Mouse (Mus musculus) stomach, embryonic 14.5 days (tissue): ENCODE measurements around the gene Wdr82. TPM values are rescaled to one million over a fixed set of nuclear protein-coding genes. Genes with fewer than 3 reads are reported as not detected.
A peak's percentile ranks its signal among the peaks of the same experiment; 100 is the strongest.

Experiments used
- ATAC-seq: fragments of 200-750 bp; cut with Nextera tagmentation; 2 replicates; pipeline ENCODE4 v1.8.0; 2017; ENCODE audit warnings: low read depth, moderate TSS enrichment; ENCODE audit not compliant: insufficient number of reproducible peaks, insufficient read depth, low FRiP score
- H3K27ac ChIP-seq: fragments of 300-500 bp; sonication (generic); 2 replicates; pipeline ENCODE4 v1.5.1; 2014; ENCODE audit warnings: mild to moderate bottlenecking, low read length, moderate library complexity, mixed read lengths
- H3K27me3 ChIP-seq: fragments of 300-500 bp; sonication (generic); 2 replicates; pipeline ENCODE4 v1.6.1; 2014; ENCODE audit warnings: low read length, control low read depth, mixed read lengths; ENCODE audit not compliant: control insufficient read depth, insufficient read depth
- H3K36me3 ChIP-seq: fragments of 300-500 bp; sonication (generic); 2 replicates; pipeline ENCODE4 v1.6.1; 2014; ENCODE audit warnings: mild to moderate bottlenecking, control low read depth, low read length, moderate library complexity, mixed read lengths; ENCODE audit not compliant: control insufficient read depth, insufficient read depth
- H3K4me1 ChIP-seq: fragments of 300-500 bp; sonication (generic); 2 replicates; pipeline ENCODE4 v1.6.1; 2014; ENCODE audit warnings: low read length, control low read depth, mixed read lengths; ENCODE audit not compliant: control insufficient read depth, insufficient read depth
- H3K4me2 ChIP-seq: fragments of 300-500 bp; sonication (generic); replicated peaks from 2 replicates; pipeline ENCODE4 v1.6.1; 2014; ENCODE audit warnings: low read depth, low read length, control low read depth
- H3K4me3 ChIP-seq: fragments of 300-500 bp; sonication (generic); 2 replicates; pipeline ENCODE4 v1.5.1; 2014; ENCODE audit warnings: low read depth, low read length, control low read depth
- H3K9ac ChIP-seq: fragments of 300-500 bp; sonication (generic); replicated peaks from 2 replicates; pipeline ENCODE4 v1.6.1; 2014; ENCODE audit warnings: low read depth, mild to moderate bottlenecking, control low read depth, low read length, moderate library complexity, mixed read lengths
- H3K9me3 ChIP-seq: fragments of 300-500 bp; sonication (generic); 2 replicates; pipeline ENCODE4 v1.6.1; 2016; ENCODE audit warnings: low read depth, low read length, control low read depth; ENCODE audit not compliant: control insufficient read depth
- WGBS: fragments of 180-500 bp; shearing (Covaris S2); extraction: QIAGEN DNeasy Blood & Tissue Kit; methylation state at CpG from one replicate; pipeline ENCODE4 v1.1.7; 2014; 5-methylcytosine and 5-hydroxymethylcytosine counted together
- polyA plus RNA-seq: library from polyadenylated mRNA; unstranded; fragments of >200 nt; fragmentation: Nextera tagmentation; extraction: Ambion mirVana; gene quantifications from 2 replicates; pipeline ENCODE4 v1.2.1, GENCODE M21; 2014

Gene Wdr82
- polyA plus RNA-seq, 1 experiment from 2014 or later, result 31.3 TPM

GRCm38 (mm10) chr9:106203990-106204851 lies 33.5 kb downstream of the Wdr82 start:
- peak overlapping the region; percentile 57 for H3K4me2 ChIP-seq
- no peak overlapping the region for H3K27ac ChIP-seq

GRCm38 (mm10) chr9:106205713-106206290 lies 35.1 kb downstream of the Wdr82 start:
- Histone ChIP-seq H3K4me2 (no peak overlapping the region), H3K4me3 (no peak overlapping the region), H3K4me1 (peaks cover 13% of the 10 kb centered on the region), H3K36me3 (peaks cover 7% of the 10 kb centered on the region), H3K27me3 (no peaks in the 10 kb centered on the region), H3K9ac (no peak overlapping the region), H3K27ac (no peak overlapping the region), H3K9me3 (no peaks in the 10 kb centered on the region)
- ATAC-seq, result no peak
- 76% methylated on average over 7 of the region's 7 CpGs for WGBS

More at GRCm38 (mm10) chr9:106203990-106204851, 33.5 kb downstream of the Wdr82 start:
- 71% methylated on average over 7 of the region's 7 CpGs for whole genome bisulfite sequencing
- no peaks in the 10 kb centered on the region for H3K9me3 ChIP-seq
- H3K9ac ChIP-seq, result no peak overlapping the region; the same call in 1 of the 2 replicates
- H3K4me1 ChIP-seq, result peaks cover 17% of the 10 kb centered on the region
- H3K4me3 ChIP-seq, result peak overlapping the region; percentile 71
- H3K36me3 ChIP-seq, result peaks cover 7% of the 10 kb centered on the region
- H3K27me3 ChIP-seq, result no peaks in the 10 kb centered on the region
- no peak for ATAC-seq

GRCm38 (mm10) chr9:106206515-106206914 lies 35.8 kb downstream of the Wdr82 start:
- WGBS, result 67% methylated on average over 2 of the region's 2 CpGs
- no peak for ATAC-seq
- no peak overlapping the region for H3K9ac ChIP-seq

GRCm38 (mm10) chr9:106208181-106208580 lies 37.5 kb downstream of the Wdr82 start:
- H3K9ac ChIP-seq, result no peak overlapping the region
- WGBS, result 74% methylated on average over 5 of the region's 5 CpGs
- no peak overlapping the region for H3K27ac ChIP-seq
- peaks cover 15% of the 10 kb centered on the region for H3K36me3 ChIP-seq
- H3K4me3 ChIP-seq, result no peak overlapping the region
- H3K4me2 ChIP-seq, result no peak overlapping the region
- peaks cover 16% of the 10 kb centered on the region for H3K4me1 ChIP-seq
- H3K9me3 ChIP-seq, result no peaks in the 10 kb centered on the region
- H3K27me3 ChIP-seq, result no peaks in the 10 kb centered on the region
- ATAC-seq, result no peak

More at GRCm38 (mm10) chr9:106206515-106206914, 35.8 kb downstream of the Wdr82 start:
- no peaks in the 10 kb centered on the region for H3K9me3 ChIP-seq
- H3K4me2 ChIP-seq, result no peak overlapping the region
- no peaks in the 10 kb centered on the region for H3K27me3 ChIP-seq
- H3K4me1 ChIP-seq, result peaks cover 13% of the 10 kb centered on the region
- no peak overlapping the region for H3K27ac ChIP-seq
- H3K36me3 ChIP-seq, result peaks cover 7% of the 10 kb centered on the region
- H3K4me3 ChIP-seq, result no peak overlapping the region

GRCm38 (mm10) chr9:106209954-106210353 lies 39.2 kb downstream of the Wdr82 start:
- WGBS, result 92% methylated on average over 4 of the region's 4 CpGs
- ATAC-seq, result no peak

GRCm38 (mm10) chr9:106210853-106211609 lies 40.3 kb downstream of the Wdr82 start:
- Histone ChIP-seq H3K27ac (peak overlapping the region; percentile 53; the same call in 1 of the 2 replicates), H3K4me3 (no peak overlapping the region), H3K36me3 (peaks cover 32% of the 10 kb centered on the region), H3K27me3 (no peaks in the 10 kb centered on the region), H3K4me2 (no peak overlapping the region; the same call in 1 of the 2 replicates), H3K9ac (no peak overlapping the region), H3K4me1 (peaks cover 4% of the 10 kb centered on the region; the same call in 1 of the 2 replicates), H3K9me3 (no peaks in the 10 kb centered on the region)
- WGBS, result 62% methylated on average over 9 of the region's 9 CpGs
- ATAC-seq, result no peak

More at GRCm38 (mm10) chr9:106209954-106210353, 39.2 kb downstream of the Wdr82 start:
- Histone ChIP-seq H3K27ac (no peak overlapping the region), H3K4me1 (peaks cover 4% of the 10 kb centered on the region; the same call in 1 of the 2 replicates), H3K9me3 (no peaks in the 10 kb centered on the region), H3K4me3 (no peak overlapping the region), H3K36me3 (peaks cover 31% of the 10 kb centered on the region), H3K27me3 (no peaks in the 10 kb centered on the region), H3K4me2 (no peak overlapping the region), H3K9ac (no peak overlapping the region)

GRCm38 (mm10) chr9:106211680-106212593 lies 41.2 kb downstream of the Wdr82 start:
- 22% methylated on average over 37 of the region's 37 CpGs for WGBS
- H3K36me3 ChIP-seq, result peaks cover 32% of the 10 kb centered on the region
- H3K4me1 ChIP-seq, result peaks cover 4% of the 10 kb centered on the region; the same call in 1 of the 2 replicates
- peak overlapping the region; percentile 10; the same call in 1 of the 2 replicates for H3K4me3 ChIP-seq
- peak overlapping the region; percentile 41 for H3K4me2 ChIP-seq
- ATAC-seq, result peak; percentile 64
- peak overlapping the region; percentile 53; the same call in 1 of the 2 replicates for H3K27ac ChIP-seq
- no peaks in the 10 kb centered on the region for H3K9me3 ChIP-seq
- no peaks in the 10 kb centered on the region for H3K27me3 ChIP-seq
- no peak overlapping the region for H3K9ac ChIP-seq
